10 mouse cellular contexts compared by ENCODE assay signal in the genomic region with DNA sequence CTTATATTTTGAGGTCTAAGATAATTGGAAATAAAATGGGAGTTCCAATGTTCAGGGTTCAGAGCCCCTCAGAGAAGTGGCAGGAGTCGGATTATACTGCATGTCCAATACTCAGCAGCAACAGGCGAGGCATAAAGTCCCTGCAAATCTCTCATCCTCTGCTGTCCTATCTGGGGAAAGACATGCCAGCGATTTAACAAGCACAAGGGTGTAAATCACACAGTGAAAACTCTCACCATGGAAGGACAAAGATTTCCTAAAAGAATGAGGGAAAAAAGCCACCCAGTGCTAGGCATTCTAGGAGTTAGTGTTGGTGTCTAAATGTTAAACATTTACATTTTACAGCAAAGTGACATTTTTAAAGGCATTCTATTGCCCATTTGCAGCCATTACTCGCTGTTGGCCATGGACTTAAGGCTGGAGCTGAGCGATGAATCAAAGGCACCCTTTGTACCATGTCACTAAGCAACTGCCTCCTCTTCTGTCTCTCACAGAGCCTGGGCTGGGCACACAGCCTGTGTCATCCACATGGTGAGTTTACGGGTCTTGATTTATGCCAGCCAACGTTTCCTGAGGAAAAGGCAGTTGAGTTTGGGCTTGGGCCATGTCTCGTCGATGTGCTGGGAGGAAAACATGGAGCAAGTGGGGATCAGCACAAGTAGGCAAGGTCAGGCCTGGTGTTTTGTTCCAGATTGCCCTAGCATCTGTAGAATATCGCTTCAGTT.
DNase-seq lines count a peak whose midpoint lies in the region; ATAC-seq and TF ChIP-seq lines count a peak whose summit lies in the region.
"Had no signal": no experiment of that assay in that cellular context is flagged by ENCODE, and none has a peak within 500 bp of the region (broad histone marks: within the 10 kb centered on the region; RNA-seq: fewer than 3 reads in every experiment).

No protein-coding gene starts in this region.

- no peak overlapping the region for H3K4me2 ChIP-seq in forebrain, embryonic 15.5 days (replicated peaks)
- no peak overlapping the region for H3K4me2 ChIP-seq in forebrain, embryonic 12.5 days
- H3K4me2 ChIP-seq in neural tube, embryonic 14.5 days (ENCODE audit: low read depth, low read length): no peak overlapping the region

- intact Hi-C loops in heart, postnatal 25 days (cut with DNase I): no loop called here

- peaks cover 11% of the 10 kb centered on the region for H3K4me1 ChIP-seq in forebrain, embryonic 15.5 days
- H3K4me1 ChIP-seq in forebrain, embryonic 12.5 days: no peaks in the 10 kb centered on the region
- no peaks in the 10 kb centered on the region for H3K4me1 ChIP-seq in neural tube, embryonic 14.5 days (ENCODE audit: control insufficient read depth, insufficient read depth, low read length)
- no peaks in the 10 kb centered on the region for H3K4me1 ChIP-seq in limb, embryonic 10.5 days

- H3K9ac ChIP-seq in forebrain, embryonic 15.5 days (replicated peaks): no peak overlapping the region
- H3K9ac ChIP-seq in forebrain, embryonic 12.5 days: no peak overlapping the region
- no peak overlapping the region for H3K9ac ChIP-seq in neural tube, embryonic 14.5 days (replicated peaks; ENCODE audit: low read depth, low read length)

- 0 out of 2 replicates have a peak overlapping the region, but pooled peaks have one; percentile 27 for H3K27ac ChIP-seq in forebrain, embryonic 15.5 days (replicated peaks)
- no peak overlapping the region for H3K27ac ChIP-seq in forebrain, embryonic 12.5 days
- H3K27ac ChIP-seq in layer of hippocampus, adult 2 months: peak overlapping the region; percentile 72
- no peak overlapping the region for H3K27ac ChIP-seq in neural tube, embryonic 14.5 days (ENCODE audit: low read depth, low read length)
- H3K27ac ChIP-seq in limb, embryonic 10.5 days: no peak overlapping the region
- H3K27ac ChIP-seq: stomach, postnatal 0 days had no signal

- peak; percentile 1 for DNase-seq in cerebellum, adult 8-10 months
- DNase-seq in layer of hippocampus, adult 2 months (ENCODE audit: low spot score in 2 of 2): peak; percentile 57 to 60
- DNase-seq in heart, postnatal 25 days (ENCODE audit: low spot score): no peak
- DNase-seq in heart, adult 18-20 months: no peak
- no peak for DNase-seq in limb, embryonic 10.5 days (ENCODE audit: low spot score)
- DNase-seq: kidney, adult 9 months had no signal

- no peaks in the 10 kb centered on the region for H3K9me3 ChIP-seq in forebrain, embryonic 15.5 days
- H3K9me3 ChIP-seq in forebrain, embryonic 12.5 days: no peaks in the 10 kb centered on the region
- H3K9me3 ChIP-seq in neural tube, embryonic 14.5 days (ENCODE audit: control insufficient read depth, low read length): no peaks in the 10 kb centered on the region
- H3K9me3 ChIP-seq in limb, embryonic 10.5 days (replicated peaks): no peaks in the 10 kb centered on the region

- TF ChIP-seq CTCF in layer of hippocampus, adult 2 months (conservative IDR thresholded peaks at IDR 0.05): no peak

- ATAC-seq in forebrain, embryonic 15.5 days (replicated peaks): 0 out of 2 replicates have a peak, but pooled peaks have one; percentile 41
- no peak for ATAC-seq in forebrain, embryonic 12.5 days (ENCODE audit: low FRiP score)
- ATAC-seq in neural tube, embryonic 14.5 days (ENCODE audit: low read depth): peak; percentile 95

- H3K4me3 ChIP-seq in forebrain, embryonic 15.5 days: no peak overlapping the region
- H3K4me3 ChIP-seq in forebrain, embryonic 12.5 days (replicated peaks): no peak overlapping the region
- H3K4me3 ChIP-seq in layer of hippocampus, adult 2 months: no peak overlapping the region
- no peak overlapping the region for H3K4me3 ChIP-seq in neural tube, embryonic 14.5 days (ENCODE audit: low read depth, low read length)
- no peak overlapping the region for H3K4me3 ChIP-seq in limb, embryonic 10.5 days

- 65% methylated on average over 10 of the region's 10 CpGs for WGBS in forebrain, embryonic 15.5 days
- 90% methylated on average over 10 of the region's 10 CpGs for WGBS in forebrain, embryonic 12.5 days
- WGBS in neural tube, embryonic 14.5 days: 33% methylated on average over 10 of the region's 10 CpGs
- WGBS in limb, embryonic 10.5 days: 83% methylated on average over 10 of the region's 10 CpGs

- H3K36me3 ChIP-seq in forebrain, embryonic 15.5 days: no peaks in the 10 kb centered on the region
- no peaks in the 10 kb centered on the region for H3K36me3 ChIP-seq in forebrain, embryonic 12.5 days (replicated peaks)
- no peaks in the 10 kb centered on the region for H3K36me3 ChIP-seq in neural tube, embryonic 14.5 days (ENCODE audit: control insufficient read depth, insufficient read depth, low read length)
- no peaks in the 10 kb centered on the region for H3K36me3 ChIP-seq in limb, embryonic 10.5 days

- no peaks in the 10 kb centered on the region for H3K27me3 ChIP-seq in forebrain, embryonic 15.5 days
- no peaks in the 10 kb centered on the region for H3K27me3 ChIP-seq in forebrain, embryonic 12.5 days
- no peaks in the 10 kb centered on the region for H3K27me3 ChIP-seq in neural tube, embryonic 14.5 days (ENCODE audit: control insufficient read depth, insufficient read depth, low read length)
- H3K27me3 ChIP-seq in limb, embryonic 10.5 days (ENCODE audit: low read depth, poor library complexity, severe bottlenecking): no peaks in the 10 kb centered on the region

Comparison
In these comparisons a context has a peak if more than half of its experiments do, and no peak if none do; other contexts are left out.
1. H3K27ac ChIP-seq: peak in forebrain, embryonic 15.5 days (single experiment) and layer of hippocampus, adult 2 months (single experiment); none in forebrain, embryonic 12.5 days (single experiment), neural tube, embryonic 14.5 days (single experiment) and limb, embryonic 10.5 days (single experiment).
2. DNase-seq: peak in cerebellum, adult 8-10 months (single experiment) and layer of hippocampus, adult 2 months (2 of 2); none in heart, postnatal 25 days (single experiment), heart, adult 18-20 months (0 of 2) and limb, embryonic 10.5 days (single experiment).